Comparison of ENCODE assay signal across 9 mouse cellular contexts in genomic region chr8:6043939-6044577, GRCm38 (mm10).
DNase-seq lines count a peak whose midpoint lies in the region; ATAC-seq lines count a peak whose summit lies in the region.
"Had no signal": no experiment of that assay in that cellular context is flagged by ENCODE, and none has a peak within 500 bp of the region (broad histone marks: within the 10 kb centered on the region; RNA-seq: fewer than 3 reads in every experiment).

No protein-coding gene starts in this region.

- H3K27me3 ChIP-seq in midbrain, embryonic 10.5 days (ENCODE audit: low read depth, poor library complexity, severe bottlenecking) = no peaks in the 10 kb centered on the region
- no peaks in the 10 kb centered on the region for H3K27me3 ChIP-seq in midbrain, embryonic 16.5 days (ENCODE audit: control insufficient read depth, insufficient read depth, low read depth, low read length)
- no peaks in the 10 kb centered on the region for H3K27me3 ChIP-seq in hindbrain, embryonic 14.5 days (ENCODE audit: control insufficient read depth, insufficient read depth, low read length)
- H3K27me3 ChIP-seq in midbrain, embryonic 15.5 days (replicated peaks) = no peaks in the 10 kb centered on the region

- H3K27ac ChIP-seq in midbrain, embryonic 10.5 days (replicated peaks) = no peak overlapping the region
- H3K27ac ChIP-seq in midbrain, embryonic 16.5 days (ENCODE audit: low read length) = no peak overlapping the region
- no peak overlapping the region for H3K27ac ChIP-seq in hindbrain, embryonic 14.5 days
- no peak overlapping the region for H3K27ac ChIP-seq in midbrain, embryonic 15.5 days
- H3K27ac ChIP-seq: macrophage had no signal

- ATAC-seq in midbrain, embryonic 16.5 days = no peak
- ATAC-seq in hindbrain, embryonic 14.5 days (ENCODE audit: low FRiP score) = peak; percentile 64; the same call in 1 of the 2 replicates
- ATAC-seq in midbrain, embryonic 15.5 days (replicated peaks) = 0 out of 2 replicates have a peak, but pooled peaks have one; percentile 50

- no peak overlapping the region for H3K4me3 ChIP-seq in midbrain, embryonic 10.5 days
- H3K4me3 ChIP-seq in midbrain, embryonic 16.5 days (ENCODE audit: low read depth, low read length) = no peak overlapping the region
- H3K4me3 ChIP-seq in hindbrain, embryonic 14.5 days (replicated peaks; ENCODE audit: low read length) = no peak overlapping the region
- H3K4me3 ChIP-seq in midbrain, embryonic 15.5 days = no peak overlapping the region

- no peak overlapping the region for H3K4me2 ChIP-seq in midbrain, embryonic 16.5 days (ENCODE audit: low read length)
- no peak overlapping the region for H3K4me2 ChIP-seq in hindbrain, embryonic 14.5 days (replicated peaks)
- H3K4me2 ChIP-seq in midbrain, embryonic 15.5 days = no peak overlapping the region

- H3K4me1 ChIP-seq in midbrain, embryonic 10.5 days = no peaks in the 10 kb centered on the region
- no peaks in the 10 kb centered on the region for H3K4me1 ChIP-seq in midbrain, embryonic 16.5 days (ENCODE audit: control insufficient read depth, insufficient read depth, low read length)
- no peaks in the 10 kb centered on the region for H3K4me1 ChIP-seq in hindbrain, embryonic 14.5 days (replicated peaks; ENCODE audit: control insufficient read depth, insufficient read depth, low read length)
- no peaks in the 10 kb centered on the region for H3K4me1 ChIP-seq in midbrain, embryonic 15.5 days

- WGBS in midbrain, embryonic 10.5 days = 51% methylated on average over 5 of the region's 5 CpGs
- 37% methylated on average over 5 of the region's 5 CpGs for WGBS in midbrain, embryonic 16.5 days
- WGBS in hindbrain, embryonic 14.5 days = 37% methylated on average over 5 of the region's 5 CpGs
- 37% methylated on average over 5 of the region's 5 CpGs for WGBS in midbrain, embryonic 15.5 days

- DNase-seq in midbrain, embryonic 10.5 days (ENCODE audit: low spot score) = peak; percentile 29
- peak; percentile 21 for DNase-seq in fat pad, adult 2 months (ENCODE audit: extremely low read depth, low read depth, low spot score)
- peak; percentile 71 for DNase-seq in hindbrain, embryonic 14.5 days (ENCODE audit: low spot score)
- DNase-seq in layer of hippocampus, postnatal 36 days = peak; percentile 31 to 34
- DNase-seq in testis, postnatal 14 days (ENCODE audit: low spot score) = peak; percentile 11
- no peak for DNase-seq in thymus, postnatal 25 days

- H3K9me3 ChIP-seq in midbrain, embryonic 10.5 days (replicated peaks) = no peaks in the 10 kb centered on the region
- H3K9me3 ChIP-seq in midbrain, embryonic 16.5 days (replicated peaks; ENCODE audit: control insufficient read depth, low read length, poor library complexity, severe bottlenecking) = no peaks in the 10 kb centered on the region
- no peaks in the 10 kb centered on the region for H3K9me3 ChIP-seq in hindbrain, embryonic 14.5 days (ENCODE audit: control insufficient read depth, low read length)
- no peaks in the 10 kb centered on the region for H3K9me3 ChIP-seq in midbrain, embryonic 15.5 days

- no peak overlapping the region for H3K9ac ChIP-seq in midbrain, embryonic 16.5 days (ENCODE audit: low read depth, low read length)
- H3K9ac ChIP-seq in hindbrain, embryonic 14.5 days = no peak overlapping the region
- H3K9ac ChIP-seq in midbrain, embryonic 15.5 days = no peak overlapping the region

- H3K36me3 ChIP-seq in midbrain, embryonic 10.5 days = no peaks in the 10 kb centered on the region
- no peaks in the 10 kb centered on the region for H3K36me3 ChIP-seq in midbrain, embryonic 16.5 days (ENCODE audit: control insufficient read depth, insufficient read depth, low read length)
- no peaks in the 10 kb centered on the region for H3K36me3 ChIP-seq in hindbrain, embryonic 14.5 days (replicated peaks; ENCODE audit: control insufficient read depth, insufficient read depth)
- no peaks in the 10 kb centered on the region for H3K36me3 ChIP-seq in midbrain, embryonic 15.5 days (replicated peaks)
